ENCODE assay signal across 25 mouse cellular contexts in the genomic region with DNA sequence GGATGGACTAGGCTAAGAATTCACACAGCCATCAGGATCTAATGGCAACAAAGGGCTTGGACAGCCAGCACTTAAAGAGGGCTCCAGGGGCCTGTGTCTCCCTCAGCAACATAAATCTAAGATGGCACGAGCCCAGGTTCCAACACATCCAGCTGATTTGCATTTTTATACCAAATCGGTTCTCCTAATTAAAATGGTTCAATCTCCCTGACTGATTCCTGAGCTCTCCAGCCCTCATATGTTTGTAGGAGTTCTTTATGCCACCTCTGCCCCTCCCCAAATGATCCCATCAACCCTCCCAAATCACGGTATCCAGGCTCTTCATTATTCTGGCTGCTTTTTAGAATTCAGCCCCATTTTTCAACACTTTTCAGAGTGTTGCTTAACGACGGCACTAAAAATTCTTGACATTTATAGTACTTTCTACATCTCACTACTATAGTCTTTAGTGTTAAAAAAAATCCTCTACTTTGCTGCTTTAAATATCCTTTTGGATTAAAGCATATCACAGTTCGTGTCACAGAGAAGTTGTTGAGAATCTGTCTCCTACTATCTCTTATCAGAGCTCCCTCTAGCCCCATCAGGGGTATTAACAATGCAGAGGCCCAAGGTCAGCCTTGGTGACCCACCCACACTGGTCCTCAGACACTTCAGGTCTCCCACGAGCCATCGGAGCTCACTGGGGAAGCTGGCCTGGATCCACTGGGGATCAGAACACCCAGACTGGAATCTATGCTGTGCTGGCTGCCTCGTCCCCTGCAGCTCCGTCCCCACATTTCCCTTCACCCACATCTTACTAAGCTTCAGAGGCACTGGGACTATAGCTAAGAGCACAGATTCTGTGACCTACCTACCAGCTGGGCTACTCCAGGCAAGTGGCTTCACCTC.
DNase-seq lines count a peak whose midpoint lies in the region; ATAC-seq and TF ChIP-seq lines count a peak whose summit lies in the region.
"Had no signal": no experiment of that assay in that cellular context is flagged by ENCODE, and none has a peak within 500 bp of the region (broad histone marks: within the 10 kb centered on the region; RNA-seq: fewer than 3 reads in every experiment).

No protein-coding gene starts in this region.

- no peaks in the 10 kb centered on the region for H3K9me3 ChIP-seq in neural tube, embryonic 13.5 days
- H3K9me3 ChIP-seq in intestine, postnatal 0 days (ENCODE audit: control insufficient read depth), result no peaks in the 10 kb centered on the region
- H3K9me3 ChIP-seq: heart, embryonic 13.5 days; hindbrain, embryonic 12.5 days; kidney, embryonic 15.5 days; limb, embryonic 12.5 days; midbrain, embryonic 12.5 days had no signal

- no peak overlapping the region for H3K4me3 ChIP-seq in neural tube, embryonic 13.5 days
- H3K4me3 ChIP-seq in cortical plate, adult 2 months (ENCODE audit: insufficient read depth, low read length), result no peak overlapping the region
- no peak overlapping the region for H3K4me3 ChIP-seq in intestine, postnatal 0 days (ENCODE audit: low read depth, low read length)
- H3K4me3 ChIP-seq: heart, embryonic 13.5 days; hindbrain, embryonic 12.5 days; kidney, embryonic 15.5 days; limb, embryonic 12.5 days; midbrain, embryonic 12.5 days had no signal

- H3K36me3 ChIP-seq in neural tube, embryonic 13.5 days, result no peaks in the 10 kb centered on the region
- H3K36me3 ChIP-seq in intestine, postnatal 0 days (ENCODE audit: control insufficient read depth, insufficient read depth), result no peaks in the 10 kb centered on the region
- H3K36me3 ChIP-seq: heart, embryonic 13.5 days; hindbrain, embryonic 12.5 days; kidney, embryonic 15.5 days; limb, embryonic 12.5 days; midbrain, embryonic 12.5 days had no signal

- H3K4me2 ChIP-seq in neural tube, embryonic 13.5 days, result no peak overlapping the region
- H3K4me2 ChIP-seq in intestine, postnatal 0 days (replicated peaks; ENCODE audit: low read depth), result no peak overlapping the region
- H3K4me2 ChIP-seq: heart, embryonic 13.5 days; hindbrain, embryonic 12.5 days; kidney, embryonic 15.5 days; limb, embryonic 12.5 days; liver, embryonic 11.5 days; midbrain, embryonic 12.5 days had no signal

- H3K27me3 ChIP-seq in neural tube, embryonic 13.5 days, result no peaks in the 10 kb centered on the region
- H3K27me3 ChIP-seq in intestine, postnatal 0 days (replicated peaks; ENCODE audit: control insufficient read depth, insufficient read depth, low read length), result no peaks in the 10 kb centered on the region
- H3K27me3 ChIP-seq: heart, embryonic 13.5 days; hindbrain, embryonic 12.5 days; kidney, embryonic 15.5 days; midbrain, embryonic 12.5 days had no signal

- 57% methylated on average over 10 of the region's 10 CpGs for WGBS in neural tube, embryonic 13.5 days
- WGBS in intestine, postnatal 0 days, result 75% methylated on average over 10 of the region's 10 CpGs

- H3K9ac ChIP-seq in neural tube, embryonic 13.5 days, result no peak overlapping the region
- H3K9ac ChIP-seq in intestine, postnatal 0 days (ENCODE audit: low read depth, low read length), result no peak overlapping the region
- H3K9ac ChIP-seq: heart, embryonic 13.5 days; hindbrain, embryonic 12.5 days; kidney, embryonic 15.5 days; limb, embryonic 12.5 days; liver, postnatal 0 days; midbrain, embryonic 12.5 days had no signal

- H3K27ac ChIP-seq in neural tube, embryonic 13.5 days (replicated peaks), result peak overlapping the region; percentile 49; the same call in 1 of the 2 replicates
- H3K27ac ChIP-seq in cortical plate, adult 2 months (ENCODE audit: insufficient read depth, low read length), result peak overlapping the region; percentile 74
- no peak overlapping the region for H3K27ac ChIP-seq in intestine, postnatal 0 days (ENCODE audit: low read depth, low read length)
- H3K27ac ChIP-seq: heart, embryonic 13.5 days; hindbrain, embryonic 12.5 days; kidney, embryonic 15.5 days; limb, embryonic 12.5 days; midbrain, embryonic 12.5 days; stomach, postnatal 0 days had no signal

- H3K4me1 ChIP-seq in neural tube, embryonic 13.5 days (replicated peaks), result peaks cover 8% of the 10 kb centered on the region
- peaks cover 19% of the 10 kb centered on the region for H3K4me1 ChIP-seq in cortical plate, adult 2 months (ENCODE audit: control insufficient read depth, insufficient read depth, low read length)
- no peaks in the 10 kb centered on the region for H3K4me1 ChIP-seq in intestine, postnatal 0 days (replicated peaks; ENCODE audit: control insufficient read depth, insufficient read depth, low read length)
- H3K4me1 ChIP-seq: midbrain, embryonic 12.5 days had no signal

- peak; percentile 61 to 65 for DNase-seq in frontal cortex, postnatal 36 days (ENCODE audit: low spot score in 2 of 2)
- no peak for DNase-seq in frontal cortex, postnatal 10 days (ENCODE audit: low spot score in 2 of 2)
- no peak for DNase-seq in neural tube, embryonic 10.5 days (ENCODE audit: extremely low spot score, low spot score)
- peak; percentile 80 for DNase-seq in telencephalon, adult 2 months (ENCODE audit: low read depth, low spot score)
- DNase-seq: adrenal gland, postnatal 25 days; cerebellum, adult 11 months; cerebellum, postnatal 10 days; gastrocnemius, postnatal 10 days; heart, adult 11 months; heart, postnatal 14 days; kidney, adult 11 months; kidney, postnatal 36 days; layer of hippocampus, adult 9-11 months; liver, postnatal 0 days; lung, postnatal 10 days had no signal

- no peak; the same call in 1 of the 2 replicates for ATAC-seq in neural tube, embryonic 13.5 days (ENCODE audit: low read depth)
- no peak for ATAC-seq in intestine, postnatal 0 days
- ATAC-seq: liver, postnatal 0 days had no signal

- no peak for TF ChIP-seq POLR2A in cortical plate, adult 2 months (IDR thresholded peaks at IDR 0.05; ENCODE audit: extremely low read depth, insufficient read depth, low read length)

- TF ChIP-seq CTCF in cortical plate, adult 2 months (IDR thresholded peaks at IDR 0.05; ENCODE audit: extremely low read depth, insufficient read depth, low read length), result no peak
- no peak for TF ChIP-seq CTCF in intestine, postnatal 0 days (IDR thresholded peaks at IDR 0.05; ENCODE audit: low read depth)

Comparison
In these comparisons a context has a peak if more than half of its experiments do, and no peak if none do; other contexts are left out.
1. DNase-seq: peak in frontal cortex, postnatal 36 days (2 of 2) and telencephalon, adult 2 months (single experiment); none in frontal cortex, postnatal 10 days (0 of 2) and neural tube, embryonic 10.5 days (single experiment).